Mouse (Mus musculus): ENCODE measurements around the gene Tbx2. TPM values are rescaled to one million over a fixed set of nuclear protein-coding genes. Genes with fewer than 3 reads are reported as not detected.

Gene Tbx2
- total and polyA plus RNA-seq, 3 experiments = 0.17 TPM; not detected in 2

DNA sequence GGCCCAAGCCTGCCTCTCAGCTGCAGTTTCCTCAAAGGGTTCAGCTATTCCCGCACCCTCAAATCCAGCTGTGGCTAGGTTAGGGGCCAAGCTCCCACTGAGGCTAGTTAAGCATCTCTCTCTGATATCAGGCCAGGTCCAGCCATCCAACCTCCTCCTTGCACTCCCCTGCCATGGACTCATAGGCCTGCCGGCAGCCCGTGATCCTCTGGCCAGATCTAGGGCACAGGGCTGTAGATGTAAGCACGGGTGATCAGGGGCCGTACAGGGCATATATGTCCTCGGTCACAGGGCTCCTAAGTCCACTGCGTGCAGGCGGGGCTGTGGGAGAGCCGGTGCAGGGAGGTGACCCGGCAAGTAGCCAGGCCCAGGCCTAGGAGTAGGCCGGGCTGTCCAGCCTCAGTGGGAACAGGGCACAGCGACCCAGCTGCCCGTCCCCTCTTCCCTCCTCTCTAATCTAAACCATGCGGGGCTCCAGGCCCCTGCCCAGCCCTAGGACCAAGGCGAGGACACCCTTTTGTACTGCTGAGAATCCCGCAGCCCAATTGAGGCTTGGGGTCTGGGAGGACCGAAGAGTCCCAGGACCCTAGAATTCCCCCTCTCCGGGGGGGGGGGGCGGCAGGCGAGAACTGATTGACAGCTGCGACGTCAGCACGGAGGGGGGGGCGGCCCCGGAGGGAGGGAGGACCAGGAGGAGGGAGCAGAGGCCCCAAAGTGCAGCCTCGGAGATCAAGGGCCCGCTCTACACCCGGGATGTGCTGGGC is 53.5 kb downstream of the Tbx2 start, which contains the start of gene Tbx4:
Gene Tbx4 (plus strand): TSS at position 758 of the 764 bp plus-strand sequence.
- Histone ChIP-seq H3K9ac (ENCODE audit: insufficient read depth, low read depth) (no peak within 1 kb of the TSS), H3K79me2 (replicated peaks; ENCODE audit: control insufficient read depth, extremely low read depth, insufficient read depth, poor library complexity, severe bottlenecking) (no peaks in the 10 kb centered on the region), H3K27me3 (replicated peaks) (peaks cover 2% of the 10 kb centered on the region), H3K36me3 (replicated peaks in 1 of 2; ENCODE audit: control insufficient read depth in 1 of 2, insufficient read depth in 1 of 2, low read length in 1 of 2) (no peaks in the 10 kb centered on the region), H3K4me2 (ENCODE audit: insufficient read depth, low read depth, poor library complexity, severe bottlenecking) (no peak within 1 kb of the TSS), H3K9me3 (replicated peaks; ENCODE audit: low read length) (no peaks in the 10 kb centered on the region), H3K4me1 (ENCODE audit: control insufficient read depth in 1 of 2, insufficient read depth in 2 of 2) (peaks cover 7 to 8% of the 10 kb centered on the region in 2 experiments), H3K27ac (ENCODE audit: insufficient read depth, low read depth) (no peak within 1 kb of the TSS), H3K4me3 (replicated peaks in 1 of 3; ENCODE audit: low read depth in 2 of 3, low read length in 2 of 3, poor library complexity in 1 of 3) (no peak within 1 kb of the TSS)
- in situ Hi-C loops (cut with MboI; ENCODE audit: low pct_ligation_motif_present, low pct_unique_long_range_greater_than_20kb, low sequenced_read_pairs) = no loop called here
- no peak for TF ChIP-seq RAD21 (IDR thresholded peaks at IDR 0.05; ENCODE audit: low read depth, low read length)
- TF ChIP-seq MAFK (IDR thresholded peaks at IDR 0.05; ENCODE audit: insufficient replicate concordance, low read length) = no peak
- TF ChIP-seq SMC3 (IDR thresholded peaks at IDR 0.05; ENCODE audit: low read depth, low read length) = no peak
- TF ChIP-seq USF1 (IDR thresholded peaks at IDR 0.05; ENCODE audit: low read depth, low read length) = no peak
- no peak for TF ChIP-seq ZC3H11A (IDR thresholded peaks at IDR 0.05; ENCODE audit: low read depth, low read length)
- TF ChIP-seq ZMIZ1 (IDR thresholded peaks at IDR 0.05; ENCODE audit: low read depth, low read length) = no peak
- no peak for DNase-seq (ENCODE audit: extremely low read depth)
- dilution Hi-C loops (cut with MboI; ENCODE audit: extremely low pct_ligation_motif_present, extremely low pct_unique_long_range_greater_than_20kb, low sequenced_read_pairs) = no loop called here

DNA sequence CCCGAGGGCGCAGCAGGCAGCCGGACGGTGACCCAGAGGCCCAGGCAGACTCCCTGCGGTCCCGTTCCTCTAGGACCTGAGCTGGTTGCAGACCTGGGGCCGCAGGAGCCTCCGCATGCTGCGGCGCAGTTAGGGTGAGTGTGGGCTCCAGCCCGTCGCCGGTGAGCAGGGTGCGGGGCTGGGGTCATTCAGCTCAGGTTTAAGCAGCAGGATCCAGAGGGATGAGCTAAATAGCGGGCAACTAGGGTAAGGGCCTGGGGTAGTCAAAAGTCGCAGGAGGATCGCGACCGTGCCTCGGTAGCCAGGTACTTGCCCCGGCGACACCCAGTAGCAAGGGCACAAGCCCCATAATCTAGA is 54.1 kb downstream of the Tbx2 start:
- Histone ChIP-seq H3K4me3 (replicated peaks in 1 of 3; ENCODE audit: low read depth in 2 of 3, low read length in 2 of 3, poor library complexity in 1 of 3) (no peak overlapping the region), H3K36me3 (replicated peaks in 1 of 2; ENCODE audit: control insufficient read depth in 1 of 2, insufficient read depth in 1 of 2, low read length in 1 of 2) (no peaks in the 10 kb centered on the region), H3K27me3 (replicated peaks) (peaks cover 2% of the 10 kb centered on the region), H3K79me2 (replicated peaks; ENCODE audit: control insufficient read depth, extremely low read depth, insufficient read depth, poor library complexity, severe bottlenecking) (no peaks in the 10 kb centered on the region), H3K9me3 (replicated peaks; ENCODE audit: low read length) (no peaks in the 10 kb centered on the region), H3K4me1 (ENCODE audit: control insufficient read depth in 1 of 2, insufficient read depth in 2 of 2) (peaks cover 8 to 12% of the 10 kb centered on the region in 2 experiments), H3K9ac (ENCODE audit: insufficient read depth, low read depth) (no peak overlapping the region), H3K4me2 (ENCODE audit: insufficient read depth, low read depth, poor library complexity, severe bottlenecking) (no peak overlapping the region), H3K27ac (ENCODE audit: insufficient read depth, low read depth) (no peak overlapping the region)
- dilution Hi-C loops (cut with MboI; ENCODE audit: extremely low pct_ligation_motif_present, extremely low pct_unique_long_range_greater_than_20kb, low sequenced_read_pairs) (no loop called here), in situ Hi-C loops (cut with MboI; ENCODE audit: low pct_ligation_motif_present, low pct_unique_long_range_greater_than_20kb, low sequenced_read_pairs) (no loop called here)
- DNase-seq (ENCODE audit: extremely low read depth) = no peak
- TF ChIP-seq NELFE (IDR thresholded peaks at IDR 0.05; ENCODE audit: low read depth, low read length) (no peak), USF1 (IDR thresholded peaks at IDR 0.05; ENCODE audit: low read depth, low read length) (no peak), BHLHE40 (IDR thresholded peaks at IDR 0.05; ENCODE audit: low read depth, low read length) (no peak), JUN (IDR thresholded peaks at IDR 0.05; ENCODE audit: insufficient read depth, low read depth, low read length) (no peak), SIN3A (IDR thresholded peaks at IDR 0.05; ENCODE audit: low read length) (no peak), MXI1 (IDR thresholded peaks at IDR 0.05; ENCODE audit: low read depth, low read length) (no peak), TCF12 (IDR thresholded peaks at IDR 0.05; ENCODE audit: low read depth, low read length) (no peak), ELF1 (IDR thresholded peaks at IDR 0.05; ENCODE audit: low read depth, low read length) (no peak), MEF2A (IDR thresholded peaks at IDR 0.05; ENCODE audit: borderline replicate concordance, low read depth, low read length) (no peak), USF2 (conservative IDR thresholded peaks at IDR 0.05; ENCODE audit: low read depth, low read length) (no peak), MAX (IDR thresholded peaks at IDR 0.05; ENCODE audit: low read length) (no peak), CHD2 (IDR thresholded peaks at IDR 0.05; ENCODE audit: low read length) (no peak), EP300 (IDR thresholded peaks at IDR 0.05; ENCODE audit: low read length) (no peak), RAD21 (IDR thresholded peaks at IDR 0.05; ENCODE audit: low read depth, low read length) (no peak), CHD1 (IDR thresholded peaks at IDR 0.05; ENCODE audit: low read depth, low read length) (no peak)
